Mouse (Mus musculus): ENCODE results near the gene Cdk18.

- no peak for TF ChIP-seq CTCF (IDR thresholded peaks at IDR 0.05; ENCODE audit: low read depth, low read length)
- no peak for TF ChIP-seq POLR2A (IDR thresholded peaks at IDR 0.05; ENCODE audit: extremely low read depth, insufficient read depth, low read length)
These were observed 19.3 kb upstream of the Cdk18 start for GRCm38 (mm10) chr1:132158741-132159140.

All from liver, adult 2 months (tissue).